Mouse (Mus musculus) heart, embryonic 13.5 days (tissue): ENCODE measurements around the gene Lsp1. TPM values are rescaled to one million over a fixed set of nuclear protein-coding genes. Genes with fewer than 3 reads are reported as not detected.

Experiments used
- ATAC-seq: fragments of 200-750 bp; cut with Nextera tagmentation; 2 replicates; pipeline ENCODE4 v1.8.0; 2017; ENCODE audit warnings: moderate TSS enrichment; ENCODE audit not compliant: insufficient number of reproducible peaks, low FRiP score, low TSS enrichment; ENCODE audit errors: extremely low read depth
- H3K27ac ChIP-seq: fragments of 300-500 bp; sonication (generic); replicated peaks from 2 replicates; pipeline ENCODE4 v1.5.1; 2015; ENCODE audit warnings: moderate library complexity, mild to moderate bottlenecking, inconsistent platforms
- H3K27me3 ChIP-seq: fragments of 300-500 bp; sonication (generic); replicated peaks from 2 replicates; pipeline ENCODE4 v1.6.1; 2015; ENCODE audit warnings: mild to moderate bottlenecking, inconsistent platforms
- H3K36me3 ChIP-seq: fragments of 300-500 bp; sonication (generic); 2 replicates; pipeline ENCODE4 v1.6.1; 2015; ENCODE audit warnings: mild to moderate bottlenecking, inconsistent platforms
- H3K4me1 ChIP-seq: fragments of 300-500 bp; sonication (generic); 2 replicates; pipeline ENCODE4 v1.6.1; 2015; ENCODE audit warnings: inconsistent platforms
- H3K4me2 ChIP-seq: fragments of 300-500 bp; sonication (generic); 2 replicates; pipeline ENCODE4 v1.6.1; 2015; ENCODE audit warnings: inconsistent platforms, mild to moderate bottlenecking, moderate library complexity
- H3K4me3 ChIP-seq: fragments of 300-500 bp; sonication (generic); 2 replicates; pipeline ENCODE4 v1.5.1; 2015; ENCODE audit warnings: moderate library complexity, mild to moderate bottlenecking, inconsistent platforms
- H3K9ac ChIP-seq: fragments of 300-500 bp; sonication (generic); 2 replicates; pipeline ENCODE4 v1.6.1; 2015; ENCODE audit warnings: inconsistent platforms, mild to moderate bottlenecking, moderate library complexity
- H3K9me3 ChIP-seq: fragments of 300-500 bp; sonication (generic); 2 replicates; pipeline ENCODE4 v1.6.1; 2016; ENCODE audit warnings: inconsistent platforms
- WGBS: fragments of 180-500 bp; shearing (Covaris S2); methylation state at CpG from one replicate; pipeline ENCODE4 v1.1.7; 2015; ENCODE audit warnings: mixed read lengths; 5-methylcytosine and 5-hydroxymethylcytosine counted together
- polyA plus RNA-seq: library from polyadenylated mRNA; unstranded; fragments of >200 nt; fragmentation: Nextera tagmentation; extraction: Ambion mirVana; gene quantifications from 2 replicates; pipeline ENCODE4 v1.2.1, GENCODE M21; 2015

Lsp1 gene
- polyA plus RNA-seq, 1 experiment from 2014 or later = 54.6 TPM

GRCm38 (mm10) chr7:142539828-142540227, 79.2 kb downstream of the Lsp1 start:
- no peaks in the 10 kb centered on the region for H3K27me3 ChIP-seq
- no peak for ATAC-seq
- no peak overlapping the region for H3K4me3 ChIP-seq
- peaks cover 75% of the 10 kb centered on the region for H3K4me1 ChIP-seq
- no peak overlapping the region for H3K4me2 ChIP-seq
- no peaks in the 10 kb centered on the region for H3K9me3 ChIP-seq
- WGBS = 60% methylated on average over 8 of the region's 8 CpGs
- H3K36me3 ChIP-seq = peaks cover 27% of the 10 kb centered on the region
- H3K27ac ChIP-seq = peak overlapping the region; percentile 90
- peak overlapping the region; percentile 73 for H3K9ac ChIP-seq

GRCm38 (mm10) chr7:142542771-142543303, 82.2 kb downstream of the Lsp1 start:
- Histone ChIP-seq H3K27ac (peak overlapping the region; percentile 90), H3K27me3 (no peaks in the 10 kb centered on the region), H3K36me3 (peaks cover 9% of the 10 kb centered on the region), H3K4me1 (peaks cover 60% of the 10 kb centered on the region), H3K9me3 (no peaks in the 10 kb centered on the region), H3K4me2 (peak overlapping the region; percentile 6; the same call in 1 of the 2 replicates), H3K4me3 (no peak overlapping the region), H3K9ac (peak overlapping the region; percentile 57)
- peak; percentile 37; the same call in 1 of the 2 replicates for ATAC-seq
- 11% methylated on average over 11 of the region's 11 CpGs for WGBS

Other genes with a start within 250 kb of the Lsp1 start
- gene Gm7579, start 248.9 kb upstream of the Lsp1 start, polyA plus RNA-seq = not detected in 2 replicates
- not detected in 2 replicates for gene Krtap5-5, start 230.8 kb upstream of the Lsp1 start, polyA plus RNA-seq
- gene Gm40460, start 219.7 kb upstream of the Lsp1 start, polyA plus RNA-seq = not detected in 2 replicates
- gene Gm2431, start 202.5 kb upstream of the Lsp1 start, polyA plus RNA-seq = not detected in 2 replicates
- not detected in 2 replicates for gene Gm4559, start 186.4 kb upstream of the Lsp1 start, polyA plus RNA-seq
- gene Krtap5-1, start 163.7 kb upstream of the Lsp1 start, polyA plus RNA-seq = not detected in 2 replicates
- not detected in 2 replicates for gene Krtap5-4, start 157.3 kb upstream of the Lsp1 start, polyA plus RNA-seq
- 6.5 and 7.5 TPM in 2 replicates for gene Ifitm10, start 87.1 kb upstream of the Lsp1 start, polyA plus RNA-seq
- gene Gm49369, start 78.1 kb upstream of the Lsp1 start, polyA plus RNA-seq = 2.3 TPM in 1 of 2 replicates, not detected in the other
- 443 and 485 TPM in 2 replicates for gene Ctsd, start 72.8 kb upstream of the Lsp1 start, polyA plus RNA-seq
- 0.19 and 0.41 TPM in 2 replicates for gene Syt8, start 26.0 kb upstream of the Lsp1 start, polyA plus RNA-seq
- gene Tnni2, start 19.0 kb upstream of the Lsp1 start, polyA plus RNA-seq = 34.8 and 41.9 TPM in 2 replicates
- gene Tnnt3, start 38.0 kb downstream of the Lsp1 start, polyA plus RNA-seq = 4.0 and 5.4 TPM in 2 replicates
- gene Mrpl23, start 71.9 kb downstream of the Lsp1 start, polyA plus RNA-seq = 15.6 and 17.7 TPM in 2 replicates
- 1,357 and 1,430 TPM in 2 replicates for gene Igf2, start 206.0 kb downstream of the Lsp1 start, polyA plus RNA-seq
- gene Gm49394, start 209.1 kb downstream of the Lsp1 start, polyA plus RNA-seq = 0.04 and 0.05 TPM in 2 replicates